Mouse (Mus musculus) limb, embryonic 11.5 days (tissue): ENCODE results near the gene Cga. TPM values are rescaled to one million over a fixed set of nuclear protein-coding genes. Genes with fewer than 3 reads are reported as not detected.
"Not testable (repeated sequence)": the region's sequence is repeated elsewhere in the genome, so short reads cannot be mapped to it uniquely, and the experiment has no call there.

ENCODE experiments used
- ATAC-seq: fragments of 200-750 bp; cut with Nextera tagmentation; 2 replicates; pipeline ENCODE4 v1.8.0; 2017; ENCODE audit warnings: low read depth; ENCODE audit not compliant: insufficient number of reproducible peaks, low FRiP score, low TSS enrichment
- DNase-seq: peaks from one replicate; pipeline ENCODE4 v3.0.0-alpha.2; 2015; ENCODE audit warnings: low spot score
- H3K27ac ChIP-seq: fragments of 300-500 bp; sonication (generic); replicated peaks from 2 replicates; pipeline ENCODE4 v1.5.1; 2014; ENCODE audit warnings: low read depth, mild to moderate bottlenecking, low read length
- H3K27me3 ChIP-seq: fragments of 300-500 bp; sonication (generic); 2 replicates; pipeline ENCODE4 v1.6.1; 2014; ENCODE audit warnings: mild to moderate bottlenecking, low read length, mixed read lengths; ENCODE audit not compliant: control insufficient read depth, insufficient read depth
- H3K36me3 ChIP-seq: fragments of 300-500 bp; sonication (generic); 2 replicates; pipeline ENCODE4 v1.6.1; 2014; ENCODE audit warnings: mild to moderate bottlenecking, low read length, moderate library complexity, mixed read lengths; ENCODE audit not compliant: control insufficient read depth, insufficient read depth
- H3K4me1 ChIP-seq: fragments of 300-500 bp; sonication (generic); 2 replicates; pipeline ENCODE4 v1.6.1; 2014; ENCODE audit warnings: low read length, mixed read lengths; ENCODE audit not compliant: control insufficient read depth, insufficient read depth
- H3K4me2 ChIP-seq: fragments of 300-500 bp; sonication (generic); 2 replicates; pipeline ENCODE4 v1.6.1; 2014; ENCODE audit warnings: low read depth, mild to moderate bottlenecking, moderate library complexity; ENCODE audit not compliant: severe bottlenecking
- H3K4me3 ChIP-seq: fragments of 300-500 bp; sonication (generic); 2 replicates; pipeline ENCODE4 v1.5.1; 2014; ENCODE audit warnings: low read depth, low read length
- H3K9ac ChIP-seq: fragments of 300-500 bp; sonication (generic); 2 replicates; pipeline ENCODE4 v1.6.1; 2014; ENCODE audit warnings: mild to moderate bottlenecking, low read length
- H3K9me3 ChIP-seq: fragments of 300-500 bp; sonication (generic); 2 replicates; pipeline ENCODE4 v1.6.1; 2016; ENCODE audit warnings: low read length; ENCODE audit not compliant: control insufficient read depth
- WGBS: fragments of 180-500 bp; shearing (Covaris S2); extraction: QIAGEN DNeasy Blood & Tissue Kit; methylation state at CpG from one replicate; pipeline ENCODE4 v1.1.7; 2014; 5-methylcytosine and 5-hydroxymethylcytosine counted together
- polyA plus RNA-seq: library from polyadenylated mRNA; unstranded; fragments of >200 nt; fragmentation: Nextera tagmentation; extraction: Ambion mirVana; gene quantifications from 2 replicates; pipeline ENCODE4 v1.2.1, GENCODE M21; 2014

The Cga gene
- polyA plus RNA-seq, 1 experiment from 2014 or later: not detected

GRCm38 (mm10) chr4:34901166-34901565 lies 7.6 kb downstream of the Cga start:
- ATAC-seq: no peak
- H3K9me3 ChIP-seq: no peaks in the 10 kb centered on the region
- WGBS: 76% methylated on average over 4 of the region's 4 CpGs

GRCm38 (mm10) chr4:34901582-34901981 lies 8.0 kb downstream of the Cga start:
- not testable (repeated sequence) for ATAC-seq, DNase-seq, H3K9ac ChIP-seq, H3K4me3 ChIP-seq, H3K27ac ChIP-seq, H3K9me3 ChIP-seq, H3K4me2 ChIP-seq, H3K4me1 ChIP-seq, H3K36me3 ChIP-seq, H3K27me3 ChIP-seq
- 63% methylated on average over 3 of the region's 3 CpGs for WGBS

More at GRCm38 (mm10) chr4:34901166-34901565, 7.6 kb downstream of the Cga start:
- no peaks in the 10 kb centered on the region for H3K4me1 ChIP-seq
- DNase-seq: no peak
- H3K4me2 ChIP-seq: no peak overlapping the region
- no peak overlapping the region for H3K27ac ChIP-seq
- H3K9ac ChIP-seq: no peak overlapping the region
- H3K27me3 ChIP-seq: no peaks in the 10 kb centered on the region
- no peaks in the 10 kb centered on the region for H3K36me3 ChIP-seq
- H3K4me3 ChIP-seq: no peak overlapping the region

GRCm38 (mm10) chr4:34905396-34905795 lies 11.8 kb downstream of the Cga start:
- WGBS: 69% methylated on average over 5 of the region's 5 CpGs
- no peak overlapping the region for H3K27ac ChIP-seq
- no peaks in the 10 kb centered on the region for H3K4me1 ChIP-seq
- H3K27me3 ChIP-seq: no peaks in the 10 kb centered on the region
- no peaks in the 10 kb centered on the region for H3K9me3 ChIP-seq
- H3K4me3 ChIP-seq: no peak overlapping the region
- no peaks in the 10 kb centered on the region for H3K36me3 ChIP-seq
- H3K9ac ChIP-seq: no peak overlapping the region
- no peak overlapping the region for H3K4me2 ChIP-seq
- ATAC-seq: no peak
- no peak for DNase-seq

- Histone ChIP-seq H3K27me3 (no peaks in the 10 kb centered on the region), H3K4me2 (no peak overlapping the region), H3K4me3 (no peak overlapping the region), H3K9ac (no peak overlapping the region), H3K4me1 (no peaks in the 10 kb centered on the region), H3K36me3 (no peaks in the 10 kb centered on the region), H3K27ac (no peak overlapping the region), H3K9me3 (no peaks in the 10 kb centered on the region)
- no peak for ATAC-seq
- 79% methylated on average over 4 of the region's 4 CpGs for WGBS
- no peak for DNase-seq
Measured at GRCm38 (mm10) chr4:34906151-34906550, 12.6 kb downstream of the Cga start.

- H3K27me3 ChIP-seq: no peaks in the 10 kb centered on the region
- H3K4me1 ChIP-seq: no peaks in the 10 kb centered on the region
- H3K9me3 ChIP-seq: no peaks in the 10 kb centered on the region
- H3K36me3 ChIP-seq: no peaks in the 10 kb centered on the region
- no peak overlapping the region for H3K4me3 ChIP-seq
- ATAC-seq: no peak
- WGBS: 40% methylated on average over 14 of the region's 14 CpGs
- H3K27ac ChIP-seq: no peak overlapping the region
- no peak for DNase-seq
- no peak overlapping the region for H3K9ac ChIP-seq
- no peak overlapping the region for H3K4me2 ChIP-seq
Measured at GRCm38 (mm10) chr4:34907026-34907425, 13.4 kb downstream of the Cga start.

- Histone ChIP-seq H3K4me2 (no peak overlapping the region), H3K9ac (no peak overlapping the region), H3K4me1 (no peaks in the 10 kb centered on the region), H3K27ac (no peak overlapping the region), H3K36me3 (no peaks in the 10 kb centered on the region), H3K27me3 (no peaks in the 10 kb centered on the region), H3K9me3 (no peaks in the 10 kb centered on the region), H3K4me3 (no peak overlapping the region)
- 92% methylated on average over 7 of the region's 7 CpGs for WGBS
- ATAC-seq (no peak), DNase-seq (no peak)
Measured at GRCm38 (mm10) chr4:34908127-34908526, 14.5 kb downstream of the Cga start.

- no peak overlapping the region for H3K27ac ChIP-seq
- no peaks in the 10 kb centered on the region for H3K36me3 ChIP-seq
- H3K9ac ChIP-seq: no peak overlapping the region
- H3K4me3 ChIP-seq: no peak overlapping the region
- no peaks in the 10 kb centered on the region for H3K27me3 ChIP-seq
- ATAC-seq (no peak), DNase-seq (no peak)
- WGBS: 58% methylated on average over 3 of the region's 3 CpGs
- H3K4me2 ChIP-seq: no peak overlapping the region
- H3K9me3 ChIP-seq: no peaks in the 10 kb centered on the region
- H3K4me1 ChIP-seq: no peaks in the 10 kb centered on the region
Measured at GRCm38 (mm10) chr4:34911401-34911800, 17.8 kb downstream of the Cga start.

GRCm38 (mm10) chr4:34912171-34912570 lies 18.6 kb downstream of the Cga start:
- Histone ChIP-seq H3K4me3 (no peak overlapping the region), H3K36me3 (no peaks in the 10 kb centered on the region), H3K27me3 (no peaks in the 10 kb centered on the region), H3K9me3 (no peaks in the 10 kb centered on the region), H3K27ac (no peak overlapping the region), H3K9ac (no peak overlapping the region), H3K4me1 (no peaks in the 10 kb centered on the region), H3K4me2 (no peak overlapping the region)
- DNase-seq (no peak), ATAC-seq (no peak)
- WGBS: 87% methylated on average over 3 of the region's 3 CpGs

- Histone ChIP-seq H3K9ac (no peak overlapping the region), H3K9me3 (no peaks in the 10 kb centered on the region), H3K4me2 (no peak overlapping the region), H3K4me1 (no peaks in the 10 kb centered on the region), H3K27me3 (no peaks in the 10 kb centered on the region), H3K36me3 (no peaks in the 10 kb centered on the region), H3K27ac (no peak overlapping the region), H3K4me3 (no peak overlapping the region)
- ATAC-seq (peak; percentile 62; the same call in 1 of the 2 replicates), DNase-seq (peak; percentile 43)
- 29% methylated on average over 7 of the region's 7 CpGs for whole genome bisulfite sequencing
Measured at GRCm38 (mm10) chr4:34917400-34917799, 23.8 kb downstream of the Cga start.
